Mouse (Mus musculus) v-Abl transformed pro-B cells (cell line): ENCODE data around the gene Gm17428.
"Not testable (repeated sequence)": the region's sequence is repeated elsewhere in the genome, so short reads cannot be mapped to it uniquely, and the experiment has no call there.

Experiments used
- in situ Hi-C, 2 experiments: fragments of 400-800 bp; cut with MboI; formaldehyde crosslinking; loops; one replicate each; pipeline ENCODE4 v1.15.1; 2025; ENCODE audit not compliant: unreplicated experiment in 2 of 2

Gene Gm17428

DNA sequence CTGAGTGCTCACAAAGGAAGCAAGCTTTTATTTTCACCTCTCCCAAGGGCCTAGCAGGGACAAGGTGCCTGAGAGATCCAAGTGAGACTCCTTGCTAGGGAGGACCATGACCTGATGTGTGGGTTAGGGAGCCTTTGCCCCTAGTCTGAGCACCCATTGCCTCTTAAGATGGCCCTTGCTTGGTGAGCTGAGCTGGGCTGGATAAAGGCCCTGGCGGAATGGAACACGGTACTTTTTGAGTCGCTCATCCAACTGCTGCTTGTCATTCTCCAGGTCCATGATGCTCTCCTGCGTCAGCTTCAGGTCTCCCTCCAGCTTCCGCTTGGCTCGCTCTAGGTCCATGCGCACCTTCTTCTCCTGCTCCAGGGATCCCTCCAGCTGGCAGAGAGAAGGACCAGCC is 5.2 kb downstream of the Gm17428 start:
- in situ Hi-C loops = no loop called here

DNA sequence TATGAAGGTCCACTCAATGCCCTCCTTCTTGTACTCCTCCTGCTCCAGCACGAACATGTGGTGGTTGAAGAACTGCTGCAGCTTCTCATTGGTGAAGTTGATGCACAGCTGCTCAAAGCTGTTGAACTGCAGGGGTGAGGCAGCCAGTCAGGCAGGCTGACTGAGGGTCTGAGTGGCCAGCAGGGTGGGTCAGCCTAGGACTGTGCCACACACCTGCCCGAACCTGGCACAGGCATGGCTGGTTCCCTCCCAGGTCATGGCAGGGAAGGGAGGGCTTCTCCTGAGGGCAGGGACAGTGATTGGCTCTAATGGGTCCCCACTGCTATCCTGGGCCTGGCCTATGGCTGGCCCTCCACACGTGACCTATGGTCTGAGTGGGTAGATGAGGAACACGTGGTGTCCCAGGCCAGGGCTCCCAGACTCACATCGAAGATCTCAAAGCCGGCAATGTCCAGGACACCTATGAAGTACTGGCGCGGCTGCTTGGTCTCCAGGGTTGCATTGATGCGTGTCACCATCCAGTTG is 11.7 kb downstream of the Gm17428 start:
- in situ Hi-C loops = not testable (repeated sequence)

DNA sequence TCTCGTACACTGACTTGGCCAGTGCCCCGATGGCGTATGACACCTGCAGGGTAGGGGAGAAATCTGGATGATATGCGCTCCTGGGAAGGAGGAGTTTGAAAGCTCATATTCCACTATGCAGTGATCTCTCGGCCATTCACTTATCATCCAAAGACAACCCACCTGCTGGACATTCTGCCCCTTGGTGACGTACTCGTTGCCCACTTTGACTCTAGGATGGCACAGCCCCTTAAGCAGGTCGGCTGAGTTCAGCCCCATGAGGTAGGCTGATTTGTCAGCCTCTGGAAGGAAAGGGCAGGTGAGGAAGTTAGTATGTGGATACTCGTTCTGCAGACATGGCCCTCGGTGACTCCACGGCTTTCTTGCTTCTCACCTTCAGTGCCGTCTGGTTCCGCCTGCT is 12.1 kb downstream of the Gm17428 start:
- in situ Hi-C loops = no loop called here

DNA sequence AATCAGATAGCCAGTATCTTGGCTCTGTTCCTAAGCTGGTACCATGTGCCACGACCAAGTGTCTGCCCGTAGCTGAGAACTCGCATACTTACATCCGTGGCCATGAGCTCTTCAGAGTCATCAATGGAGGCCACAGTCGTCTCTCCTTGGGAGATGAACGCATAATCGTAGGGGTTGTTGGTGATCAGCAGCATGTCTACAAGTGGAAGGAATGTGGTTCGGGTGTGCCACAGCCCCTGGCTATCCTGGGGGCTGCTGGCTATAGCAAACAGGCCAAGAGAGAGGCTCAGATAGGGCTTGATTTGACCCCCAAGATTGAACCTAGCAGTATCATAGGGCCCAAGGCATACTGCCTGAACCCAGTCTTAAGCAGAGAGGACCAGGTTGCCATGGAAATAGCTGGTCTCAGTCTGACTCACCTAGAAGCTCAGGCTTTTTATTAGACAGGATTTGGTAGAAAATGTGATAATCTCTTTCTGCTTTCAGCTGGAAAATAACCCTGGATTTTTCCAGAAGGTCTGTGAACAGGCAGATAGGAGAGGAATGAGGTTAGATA is 13.2 kb downstream of the Gm17428 start:
- in situ Hi-C loops = no loop called here

DNA sequence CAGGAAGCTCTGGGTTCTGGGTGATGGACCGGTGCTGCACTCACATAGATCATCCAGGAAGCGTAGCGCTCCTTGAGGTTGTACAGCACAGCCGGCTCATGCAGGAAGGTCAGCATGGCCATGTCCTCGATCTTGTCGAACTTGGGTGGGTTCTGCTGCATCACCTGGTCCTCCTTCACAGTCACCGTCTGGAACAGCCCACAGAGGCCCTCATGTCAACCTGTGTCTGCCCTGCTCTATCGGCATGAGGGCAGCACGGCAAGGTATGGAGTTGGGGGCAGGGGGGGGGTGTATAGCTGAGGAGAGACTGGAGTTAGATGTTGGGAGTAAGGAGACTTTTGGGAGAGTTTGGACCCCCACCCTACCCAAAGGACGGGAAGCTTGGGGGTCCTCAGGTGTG is 15.5 kb downstream of the Gm17428 start:
- in situ Hi-C loops = no loop called here

DNA sequence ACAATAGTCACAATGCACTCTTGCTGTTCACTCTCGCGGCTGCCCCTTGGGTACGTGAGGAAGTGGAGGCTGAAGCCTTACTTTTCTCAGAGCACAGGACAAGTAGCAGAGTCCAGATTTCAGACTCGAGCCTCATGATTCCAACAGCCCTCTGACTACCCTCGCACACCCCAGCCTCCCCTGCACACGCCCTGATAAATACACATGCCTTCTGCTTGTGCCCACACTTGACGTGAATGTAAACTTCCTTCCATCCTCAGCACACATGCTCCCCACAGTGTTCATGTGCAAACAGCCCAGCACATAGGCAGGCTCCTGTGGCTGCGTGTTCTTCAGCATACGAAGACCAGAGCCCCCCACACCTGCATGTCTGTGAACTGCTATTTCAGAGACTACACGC is 16.9 kb downstream of the Gm17428 start:
- in situ Hi-C loops = no loop called here

DNA sequence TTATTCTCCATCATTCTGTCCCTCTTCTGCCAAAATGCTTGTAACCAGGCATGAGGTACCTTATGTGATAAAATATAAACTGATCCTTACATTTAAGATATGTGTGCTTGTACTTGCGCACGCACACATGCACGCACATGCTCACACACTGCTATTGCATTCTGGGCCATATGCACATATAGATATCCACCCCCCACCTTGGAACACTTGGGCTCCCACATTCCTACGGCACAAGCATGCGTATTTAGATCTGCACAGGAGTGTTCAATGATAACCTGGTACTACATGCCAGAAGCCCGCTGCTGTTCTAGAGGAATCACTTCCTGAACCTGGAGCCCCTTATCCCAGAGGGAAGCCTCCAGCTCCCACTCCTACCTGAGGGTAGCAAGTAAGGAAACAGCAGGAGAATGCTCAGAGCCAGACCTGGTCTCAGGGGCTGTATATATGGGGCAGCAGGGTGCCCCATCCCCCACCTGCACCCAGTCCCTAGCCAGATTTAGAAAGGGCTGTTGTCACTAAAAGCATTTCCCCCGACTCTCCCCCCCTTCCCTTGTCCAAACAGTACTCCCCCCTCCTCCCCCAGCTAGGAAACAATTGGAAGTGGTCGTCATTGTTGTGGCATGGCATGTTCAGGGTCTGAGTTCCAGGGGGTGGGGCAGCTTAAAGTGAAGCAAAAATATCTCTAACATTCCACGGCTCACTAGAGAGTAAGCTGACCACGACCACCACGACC is 17.6 kb downstream of the Gm17428 start, which contains the start of gene Myh7:
Myh7 (minus strand) TSS at position 491 of the 733 bp plus-strand sequence.
- in situ Hi-C loops = no loop called here

DNA sequence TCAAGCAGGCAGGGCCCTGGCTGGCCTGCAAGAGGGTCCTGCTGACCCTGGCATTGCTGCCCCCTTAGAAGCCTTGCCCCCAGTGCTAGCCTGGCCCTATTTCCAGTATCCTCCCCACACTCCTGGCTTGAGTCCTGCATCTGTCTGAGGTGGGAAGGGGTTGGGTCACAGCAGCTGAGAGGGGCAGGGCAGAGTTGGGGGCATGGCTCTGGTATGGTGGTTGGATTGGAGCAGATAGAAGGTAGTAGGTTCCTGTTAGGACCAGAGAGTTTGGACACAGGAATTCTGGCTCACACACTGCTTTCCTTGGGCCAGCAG is 18.1 kb downstream of the Gm17428 start:
- in situ Hi-C loops = no loop called here

DNA sequence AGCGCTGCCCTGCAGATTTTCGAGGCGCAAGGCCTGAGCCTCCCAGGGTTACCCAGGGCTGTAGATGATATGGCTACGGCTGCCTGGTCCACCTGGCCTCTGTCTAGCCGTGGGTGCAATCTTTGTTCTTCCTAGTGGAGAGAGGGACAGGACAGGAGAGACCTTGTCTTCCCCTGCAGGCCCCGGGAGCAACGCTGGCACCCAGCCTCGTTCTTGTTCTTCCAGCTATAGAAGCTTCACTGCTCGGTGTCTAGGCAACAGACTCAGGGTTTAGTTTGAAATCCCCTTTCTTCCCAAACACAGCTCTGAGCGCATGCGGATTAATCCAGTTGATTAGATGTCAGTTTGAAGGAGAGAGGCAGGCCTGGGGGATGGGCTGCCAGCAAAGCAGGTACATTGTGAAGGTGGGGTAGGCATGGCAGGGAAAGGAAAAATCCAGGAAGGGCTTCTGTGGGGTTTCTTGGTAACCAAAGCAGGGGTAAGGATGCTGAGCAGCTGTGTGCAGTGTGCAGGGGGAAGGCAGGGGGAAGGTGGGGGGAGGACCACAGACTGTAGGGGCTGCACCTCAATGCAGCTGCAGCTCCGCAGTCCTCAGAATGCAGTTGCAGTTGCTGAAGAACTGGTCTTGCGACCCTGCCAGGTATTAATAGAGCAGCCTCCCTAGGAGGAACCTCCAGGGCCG is 18.9 kb downstream of the Gm17428 start:
- in situ Hi-C loops = no loop called here

DNA sequence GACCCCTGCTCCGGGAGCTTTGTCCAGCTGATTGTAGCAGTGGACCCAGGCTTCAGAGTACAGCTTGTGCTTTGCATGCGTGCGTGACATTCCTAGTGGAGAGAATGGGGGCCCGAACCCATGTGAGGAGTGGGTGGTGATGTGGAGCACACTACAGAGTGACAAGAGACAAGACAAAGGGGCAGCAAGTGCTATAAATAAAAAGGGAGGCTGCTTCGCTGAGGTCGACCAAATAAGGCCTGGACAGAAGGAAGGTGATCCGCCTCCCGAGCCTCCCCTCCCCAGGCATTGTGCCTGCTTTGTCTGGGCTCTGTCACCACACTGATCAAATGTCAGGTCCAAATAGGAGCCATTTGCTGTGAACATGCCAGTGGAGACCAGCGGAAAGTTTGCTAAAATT is 20.1 kb downstream of the Gm17428 start:
- in situ Hi-C loops = no loop called here

DNA sequence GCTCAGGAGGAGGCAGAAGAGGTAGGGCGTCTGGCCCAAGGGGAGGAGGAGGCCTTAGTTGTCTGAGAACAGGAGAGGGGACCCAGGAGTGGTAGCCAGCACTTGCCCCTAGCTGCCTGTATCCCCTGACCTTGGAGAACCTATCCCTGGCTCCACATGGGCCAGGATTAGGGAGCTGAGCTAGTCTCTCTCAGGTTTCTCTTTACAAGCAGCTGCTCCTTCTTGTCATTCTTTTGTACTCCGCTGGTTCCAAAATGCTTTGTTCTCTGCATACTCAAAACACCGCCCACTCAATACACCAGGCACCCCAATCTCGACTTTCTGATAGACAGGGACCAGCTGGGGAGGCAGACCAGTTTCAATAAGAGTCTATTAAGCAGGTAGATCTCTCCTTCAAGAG is 20.6 kb downstream of the Gm17428 start:
- in situ Hi-C loops = no loop called here

DNA sequence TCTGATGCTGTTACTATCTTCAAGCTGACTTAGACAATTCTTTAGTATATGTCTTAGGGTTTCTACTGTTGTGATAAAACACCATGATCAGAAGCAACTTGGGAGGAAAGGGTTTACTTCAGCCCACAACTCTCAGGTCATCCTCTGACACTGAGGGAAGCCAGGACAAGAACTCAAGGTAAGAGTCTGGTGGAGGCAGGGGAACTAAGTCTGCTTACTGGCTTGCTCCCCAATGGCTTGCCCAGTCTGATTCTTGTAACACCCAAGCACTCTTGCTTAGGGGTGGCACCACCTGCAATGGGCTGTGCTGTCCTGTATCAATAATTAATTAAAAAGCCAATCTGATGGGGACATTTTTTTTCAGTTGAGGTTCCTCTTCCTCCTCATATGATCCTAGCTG is 21.9 kb downstream of the Gm17428 start:
- in situ Hi-C loops = no loop called here

DNA sequence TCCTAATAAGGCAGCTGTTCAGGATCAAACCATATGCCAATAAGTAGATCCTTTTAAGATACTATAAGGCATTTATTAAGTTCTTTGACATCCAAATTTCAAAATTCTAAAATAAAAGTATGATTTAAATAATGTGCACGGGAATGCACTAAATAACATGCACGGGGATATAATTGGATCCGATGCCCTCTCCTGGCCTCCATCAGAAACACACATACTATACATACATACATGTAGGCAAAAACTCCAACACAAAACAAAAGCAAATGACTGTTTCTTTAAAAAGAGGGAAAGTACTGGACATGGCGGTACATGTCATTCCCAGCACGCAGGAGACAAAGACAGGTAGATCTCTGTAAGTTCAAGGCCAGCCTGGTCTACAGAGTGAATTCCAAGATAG is 23.1 kb downstream of the Gm17428 start:
- in situ Hi-C loops = not testable (repeated sequence)

DNA sequence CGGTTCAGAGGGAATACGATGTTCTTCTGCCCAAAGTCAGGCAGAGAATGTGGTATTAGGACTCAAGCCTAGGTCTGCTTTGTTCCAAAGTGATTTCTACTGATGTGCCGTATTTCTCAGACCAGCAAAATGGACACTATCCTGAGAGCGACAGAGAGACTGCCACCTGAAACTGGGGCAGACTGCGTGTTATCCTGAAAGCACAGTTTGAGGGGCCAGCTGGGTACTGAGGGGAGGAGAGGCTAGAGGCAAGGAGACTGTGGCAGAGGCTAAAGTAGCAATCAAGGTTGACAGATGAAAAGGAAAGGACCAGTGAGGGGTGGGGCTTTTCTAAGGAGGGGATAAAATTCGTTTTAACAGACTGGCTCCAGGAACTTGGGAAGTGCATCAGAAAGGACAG is 24.1 kb downstream of the Gm17428 start:
- in situ Hi-C loops = no loop called here

DNA sequence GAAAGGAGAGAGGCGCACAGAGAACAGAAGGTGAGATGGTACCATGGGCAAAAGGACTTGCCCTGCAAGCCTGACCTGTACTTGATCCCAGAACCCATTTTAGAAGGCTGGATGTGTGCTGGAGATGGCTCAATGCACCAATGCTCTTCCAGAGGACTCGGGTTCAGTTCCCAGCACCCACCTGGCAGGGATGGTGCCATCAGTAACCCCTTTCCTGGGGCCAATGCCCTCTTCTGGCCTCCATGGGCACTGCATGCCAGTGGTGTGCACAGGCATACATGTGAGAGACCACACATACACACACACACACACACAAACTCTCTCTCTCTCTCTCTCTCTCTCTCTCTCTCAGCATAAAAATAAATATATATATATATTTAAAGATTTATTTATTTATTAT is 24.7 kb downstream of the Gm17428 start:
- in situ Hi-C loops = no loop called here

DNA sequence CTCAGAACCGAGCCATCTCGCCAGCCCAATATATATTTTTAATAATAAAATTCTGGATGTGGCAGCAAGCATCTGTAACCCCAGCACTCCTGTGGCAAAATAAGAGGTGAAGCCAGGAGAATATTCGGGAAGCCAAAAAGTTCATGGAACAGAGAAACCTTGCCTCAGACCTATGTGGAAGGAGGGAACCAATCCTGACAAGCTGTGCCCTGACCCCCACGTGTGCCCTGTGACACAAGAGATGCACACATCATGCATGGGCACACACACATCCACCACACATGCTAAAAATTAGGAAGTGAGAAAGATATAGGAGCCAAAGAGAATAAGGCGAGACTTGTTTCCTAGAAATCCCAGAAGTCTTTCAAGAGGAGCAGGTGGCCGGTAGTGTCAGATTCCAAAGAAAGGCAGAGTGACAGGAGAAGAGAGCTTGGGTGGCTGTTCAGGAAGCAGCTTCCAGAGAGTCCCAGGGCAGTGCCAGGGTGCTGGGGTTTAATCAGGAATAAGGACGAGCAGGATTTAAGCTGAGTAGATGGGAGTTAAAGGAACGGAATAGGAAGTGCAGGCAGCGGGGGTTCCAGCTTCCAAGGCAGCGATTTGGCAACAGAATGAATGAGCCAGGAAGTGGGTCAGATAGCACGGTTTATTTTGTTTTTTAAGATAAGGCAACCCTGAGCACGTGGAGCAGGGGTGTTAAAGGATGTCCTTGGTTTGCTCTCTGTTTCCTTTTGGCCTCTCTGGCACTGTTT is 25.4 kb downstream of the Gm17428 start:
- in situ Hi-C loops = no loop called here

DNA sequence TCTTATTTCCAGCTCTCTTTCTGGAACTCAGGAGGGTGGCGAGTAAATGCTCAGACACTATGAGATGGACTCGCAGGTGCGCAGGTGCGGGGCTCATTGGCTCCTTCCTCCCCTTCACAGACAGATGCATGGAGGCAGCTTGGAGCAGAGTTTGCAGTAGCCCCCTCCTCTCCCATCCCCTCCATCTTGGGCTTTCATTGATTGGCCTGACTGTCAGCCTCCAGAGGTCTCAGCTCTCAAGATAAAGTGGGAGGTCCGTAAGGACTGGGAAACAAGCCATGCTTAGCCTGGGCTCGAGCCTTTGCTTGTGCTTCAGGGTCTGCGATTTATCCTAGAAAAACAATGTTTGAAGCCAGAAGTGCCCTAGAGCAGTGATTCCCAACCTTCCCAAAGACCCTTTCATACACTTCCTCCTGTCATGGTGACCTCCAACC is 26.0 kb downstream of the Gm17428 start:
- in situ Hi-C loops = no loop called here

DNA sequence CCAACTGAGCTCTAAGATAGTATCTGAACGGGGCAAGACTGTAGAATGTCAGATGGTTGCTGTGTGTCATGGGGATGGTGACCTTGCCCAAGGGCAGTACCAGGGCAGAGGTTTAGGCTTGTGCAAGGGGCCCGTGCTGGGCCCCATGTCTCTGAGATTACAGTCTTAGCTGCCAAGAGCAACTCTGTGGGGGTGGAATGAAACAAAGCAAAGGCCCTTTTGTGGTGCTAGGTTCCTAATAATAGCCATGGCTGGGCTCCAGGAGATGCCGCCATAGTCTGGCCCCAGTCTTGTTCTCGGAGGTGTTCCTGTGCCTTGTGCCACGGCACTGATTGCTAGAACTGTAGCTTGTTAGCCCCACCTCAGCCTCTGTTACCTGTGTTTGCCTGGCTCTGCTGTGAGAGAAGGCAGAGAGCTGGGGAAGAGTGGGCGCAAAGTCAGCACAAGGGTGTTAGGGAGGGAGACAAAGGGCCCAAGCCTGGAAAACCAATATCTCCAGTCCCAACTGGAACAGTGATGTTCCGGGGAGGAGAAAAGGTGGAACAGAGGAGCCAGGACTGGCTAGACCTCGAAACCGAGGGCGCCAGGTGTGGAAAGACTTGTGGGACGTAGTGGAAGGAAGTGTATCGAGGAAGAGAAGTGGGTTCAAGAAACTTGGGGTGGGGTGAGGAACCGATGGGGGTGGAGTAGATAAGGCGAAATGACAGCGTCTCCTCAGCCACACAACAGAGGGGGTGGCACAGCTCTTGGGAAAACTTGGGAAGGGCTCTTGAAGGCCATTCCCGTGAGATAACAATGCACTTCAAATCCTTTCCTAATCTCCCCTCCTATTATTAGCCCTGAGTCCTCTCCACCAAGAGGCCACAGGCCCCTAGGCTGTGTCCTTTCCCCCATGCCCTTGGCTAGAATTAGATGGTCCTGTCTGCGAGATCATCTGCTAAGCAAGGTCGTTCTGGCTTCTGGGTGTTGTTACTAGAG is 27.4 kb downstream of the Gm17428 start:
- in situ Hi-C loops = no loop called here

DNA sequence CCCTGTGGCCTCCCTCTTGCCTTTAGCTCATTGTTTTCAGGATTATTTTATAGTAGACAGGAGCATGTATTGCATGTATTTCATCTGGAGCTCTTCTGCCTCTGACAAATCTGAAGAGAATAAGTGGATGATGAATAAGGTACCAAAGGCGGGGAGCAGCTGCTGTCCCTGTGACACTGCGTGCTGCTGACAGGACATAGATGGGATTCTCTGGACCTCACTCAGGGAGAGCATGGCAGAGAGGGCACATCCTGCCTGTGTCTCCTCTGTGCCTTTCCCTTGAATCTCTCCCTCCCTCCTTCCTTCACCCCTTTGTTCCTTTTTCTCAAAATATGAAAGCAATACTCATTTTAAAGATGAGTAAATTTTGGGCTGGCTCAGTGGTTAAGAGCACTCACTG is 28.8 kb downstream of the Gm17428 start:
- in situ Hi-C loops = no loop called here

DNA sequence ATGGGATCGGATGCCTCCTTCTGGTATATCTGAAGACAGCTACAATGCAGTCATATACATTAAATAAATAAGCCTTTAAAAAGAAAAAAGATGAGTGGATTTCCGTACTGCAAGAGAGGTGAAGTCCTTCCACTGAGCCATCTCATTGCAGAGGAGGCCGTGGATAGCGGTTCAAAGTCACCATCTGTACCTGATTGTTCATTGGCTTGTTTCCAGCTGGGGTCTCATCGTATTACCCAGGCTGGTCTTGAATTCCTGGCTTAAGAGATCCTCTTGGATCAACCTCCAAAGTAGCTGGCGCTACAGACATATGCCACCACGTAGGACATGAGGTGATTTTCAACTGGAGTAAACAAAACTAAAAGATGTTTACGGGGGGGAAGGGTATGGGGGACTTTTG is 29.2 kb downstream of the Gm17428 start:
- in situ Hi-C loops = no loop called here
